Mouse (Mus musculus) embryo, embryonic 10.5 days (tissue): ENCODE measurements at regions not wholly inside any gene's neighbourhood (a gene's known extent, or its start where the extent isn't known, plus 50 kb on each side); places are given as distances from the start of the nearest gene placed in this dataset.
A peak's percentile ranks its signal among the peaks of the same experiment; 100 is the strongest.

Experiments
- DNase-seq: peaks from one replicate; pipeline ENCODE4 v3.0.0-alpha.2; 2015; ENCODE audit warnings: low spot score

DNA sequence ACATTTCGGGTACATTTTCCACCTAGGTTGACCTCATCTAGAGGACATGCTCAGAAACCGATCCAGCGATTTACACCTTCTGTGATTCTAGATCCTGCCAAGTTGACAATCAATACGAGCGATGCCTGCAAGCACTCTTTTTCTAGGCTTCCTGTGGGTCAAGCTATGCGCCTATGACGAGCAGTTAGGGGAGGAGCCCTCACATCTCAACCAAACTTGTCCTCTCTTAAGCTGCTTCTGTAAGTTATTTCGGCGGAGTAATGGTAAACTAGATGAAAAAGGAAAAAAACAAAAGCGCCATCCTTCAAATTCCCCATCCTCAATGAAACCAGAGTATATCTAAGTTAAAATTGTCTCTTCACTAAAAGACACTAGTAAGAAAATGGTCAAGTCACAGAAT lies 858.5 kb downstream of the Zfp704 start:
- DNase-seq = no peak

DNA sequence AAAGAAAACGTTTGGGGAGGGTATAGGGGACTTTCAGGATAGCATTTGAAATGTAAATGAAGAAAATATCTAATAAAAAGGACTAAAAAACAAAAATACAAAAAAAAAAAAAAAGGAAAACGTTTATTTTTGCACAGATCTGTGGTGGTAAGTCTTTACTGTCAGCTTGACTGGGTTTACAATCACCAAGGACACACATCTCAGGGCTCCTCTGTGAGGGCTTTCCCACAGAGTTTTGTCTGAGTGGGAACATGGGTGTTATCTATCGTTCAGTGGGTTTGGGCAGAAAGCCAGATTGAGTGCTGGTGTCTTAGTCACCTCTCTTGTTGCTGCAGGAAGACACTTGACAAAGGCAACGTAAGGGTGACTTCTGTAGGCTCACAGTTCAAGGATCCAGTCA lies 859.0 kb downstream of the Zfp704 start:
- no peak for DNase-seq

DNA sequence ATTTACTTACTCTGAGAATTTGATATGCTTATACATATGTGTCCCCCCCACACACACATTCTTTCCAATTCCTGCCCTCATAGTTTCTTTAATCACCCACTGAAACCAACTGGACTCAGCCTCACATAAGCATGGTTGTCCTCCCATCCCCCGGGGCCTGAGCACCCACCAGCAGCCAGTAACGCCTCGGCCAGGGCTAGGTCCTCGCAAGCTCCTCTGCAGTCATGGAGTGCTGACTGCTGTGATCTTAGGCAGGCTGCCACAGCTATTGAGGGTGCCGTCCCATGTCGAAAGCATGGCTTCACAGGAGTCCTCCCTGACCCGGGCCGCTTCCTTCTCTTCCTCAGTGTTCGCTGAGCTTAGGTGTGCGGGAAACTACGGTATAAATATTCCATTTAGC lies 859.7 kb downstream of the Zfp704 start:
- DNase-seq = no peak

DNA sequence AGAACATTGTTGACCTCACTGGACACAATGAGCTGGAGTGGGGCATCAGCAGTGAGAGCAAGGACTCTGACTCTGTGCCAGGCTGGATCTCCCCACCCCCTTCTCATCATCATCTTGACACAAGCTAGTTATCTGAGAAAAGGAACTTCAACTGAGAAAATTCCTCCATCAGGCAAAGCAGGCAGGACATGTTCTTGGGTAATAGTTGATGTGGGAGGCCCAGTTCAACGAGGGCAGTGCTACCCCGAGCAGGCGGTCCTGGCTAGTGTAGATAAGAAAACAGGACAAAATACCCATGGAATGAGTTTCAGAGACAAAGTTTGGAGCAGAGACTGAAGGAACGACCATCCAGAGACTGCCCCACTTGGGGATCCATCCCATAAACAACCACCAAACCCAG lies 862.7 kb downstream of the Zfp704 start:
- DNase-seq = no peak

DNA sequence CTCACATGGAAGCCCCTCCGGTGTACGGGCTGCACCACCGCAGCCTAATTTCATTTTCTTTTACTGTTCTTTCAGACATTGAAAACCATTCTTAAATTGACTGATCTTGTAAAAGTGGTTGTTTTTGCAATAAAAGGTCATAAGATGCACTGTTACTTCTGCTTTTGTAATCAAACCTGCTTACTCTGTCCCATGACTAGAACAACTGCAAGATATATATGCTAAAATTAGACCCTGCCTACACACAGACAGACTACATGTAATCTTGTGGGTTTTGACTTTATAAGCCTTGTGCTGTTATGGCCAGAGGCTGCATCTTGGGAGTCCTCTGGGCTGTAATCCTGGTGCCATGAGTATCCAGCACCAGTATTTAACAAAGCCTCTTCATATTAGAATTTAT lies 863.2 kb downstream of the Zfp704 start:
- DNase-seq = no peak

DNA sequence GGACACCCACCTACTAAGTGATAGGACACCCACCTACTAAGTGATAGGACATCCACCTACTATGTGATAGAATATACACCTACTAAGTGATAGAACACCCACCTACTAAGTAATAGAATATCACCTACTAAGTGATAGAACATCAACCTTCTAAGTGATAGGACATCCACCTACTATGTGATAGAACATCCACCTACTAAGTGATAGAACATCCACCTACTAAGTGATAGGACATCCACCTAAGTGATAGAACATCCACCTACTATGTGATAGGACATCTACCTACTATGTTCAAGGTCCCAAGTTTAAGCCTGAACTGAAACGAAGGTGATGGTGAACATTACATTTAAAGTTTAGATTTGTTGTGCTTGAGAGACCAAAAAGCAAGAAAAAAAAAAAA lies 863.8 kb downstream of the Zfp704 start:
- no peak for DNase-seq

DNA sequence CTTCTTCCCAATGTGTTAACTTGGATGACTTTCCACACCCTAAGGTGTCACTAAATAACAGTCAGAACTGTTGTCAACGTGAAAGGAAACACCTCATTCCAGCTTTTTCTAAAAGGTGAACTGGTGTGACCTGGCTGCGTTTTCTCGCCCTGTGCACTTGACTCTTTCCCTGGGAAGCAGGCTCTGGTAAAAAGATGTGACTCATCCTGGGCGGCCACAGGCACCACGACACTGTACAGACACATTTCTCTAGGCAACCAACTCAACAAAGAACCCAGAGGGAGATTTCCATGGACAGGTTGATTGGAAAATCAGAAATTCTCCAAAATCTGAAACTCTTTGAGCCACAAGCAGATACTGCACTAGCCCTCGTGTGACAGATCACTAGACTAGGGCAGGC lies 865.0 kb downstream of the Zfp704 start:
- no peak for DNase-seq

DNA sequence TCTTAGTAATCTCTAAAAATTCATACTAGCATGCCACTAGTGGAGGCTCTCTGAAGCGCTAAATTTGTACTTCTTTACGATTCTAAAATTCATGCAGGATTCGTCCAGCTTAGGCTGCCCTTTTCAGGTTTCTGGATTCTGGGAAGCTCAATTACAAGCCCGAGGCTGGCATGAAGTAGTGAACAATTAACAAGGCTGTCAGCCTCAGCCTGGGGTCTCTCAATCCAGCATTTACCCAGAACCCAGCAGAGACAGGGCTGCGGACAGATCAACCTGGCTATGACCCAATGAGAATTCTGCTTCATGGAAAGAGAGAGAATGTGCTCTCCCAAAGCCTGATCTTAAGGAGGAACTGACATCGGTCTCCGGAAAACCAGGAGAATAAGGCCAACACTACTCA lies 866.2 kb downstream of the Zfp704 start:
- no peak for DNase-seq

DNA sequence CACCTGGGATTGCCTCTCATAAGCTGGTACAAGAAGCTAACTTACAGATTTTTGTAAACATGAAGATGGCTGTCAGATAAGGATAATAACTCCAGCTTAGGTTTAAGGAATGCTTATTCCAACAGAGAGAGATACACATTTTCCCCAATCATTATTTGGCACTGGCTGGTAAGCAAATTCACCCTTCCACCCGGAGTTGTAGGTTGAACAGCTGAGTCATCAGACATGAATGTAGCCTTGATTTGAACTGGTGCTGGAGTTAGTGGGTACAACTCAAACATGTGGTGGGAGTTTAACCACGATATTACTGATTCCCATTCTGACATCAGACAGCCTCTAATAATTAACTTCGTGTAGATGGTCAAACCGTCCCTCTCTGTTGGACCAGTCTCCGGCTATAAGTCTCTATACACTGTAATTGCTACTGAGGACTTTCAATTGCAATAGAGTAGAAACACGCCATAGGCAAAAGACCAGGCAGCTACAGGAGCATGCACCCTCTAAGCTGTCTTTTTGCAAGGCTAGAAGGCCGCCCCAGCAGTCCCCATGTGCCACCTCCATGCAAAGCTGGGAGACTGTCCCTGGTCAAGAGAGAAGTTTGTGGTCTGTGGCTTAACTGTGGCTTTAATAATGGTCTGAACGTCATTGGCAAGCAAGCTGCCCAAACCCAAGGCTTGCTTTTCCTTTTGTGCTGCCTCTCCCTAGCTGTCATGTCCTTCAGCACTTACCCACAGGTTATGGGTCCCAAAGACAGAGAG lies 868.4 kb downstream of the Zfp704 start:
- no peak for DNase-seq

DNA sequence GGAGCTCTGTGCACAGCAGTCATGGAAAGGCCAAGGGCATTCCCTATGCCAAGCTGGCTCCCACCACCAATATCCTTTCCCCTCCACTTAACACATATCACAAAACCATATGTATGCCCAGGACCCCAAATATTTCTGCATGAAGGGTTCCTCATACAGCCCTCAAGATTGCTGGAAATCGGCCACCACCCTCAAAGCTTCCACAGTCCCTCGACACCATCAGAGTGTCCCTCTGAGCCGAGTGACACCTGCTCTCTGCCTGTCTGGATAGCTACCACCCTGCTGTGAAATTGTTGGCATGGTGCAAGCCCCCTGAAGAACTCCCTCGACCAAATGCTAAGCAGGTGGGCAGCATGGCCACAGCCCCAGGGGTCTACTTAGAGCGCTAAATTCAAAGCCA lies 869.2 kb downstream of the Zfp704 start:
- DNase-seq = no peak

DNA sequence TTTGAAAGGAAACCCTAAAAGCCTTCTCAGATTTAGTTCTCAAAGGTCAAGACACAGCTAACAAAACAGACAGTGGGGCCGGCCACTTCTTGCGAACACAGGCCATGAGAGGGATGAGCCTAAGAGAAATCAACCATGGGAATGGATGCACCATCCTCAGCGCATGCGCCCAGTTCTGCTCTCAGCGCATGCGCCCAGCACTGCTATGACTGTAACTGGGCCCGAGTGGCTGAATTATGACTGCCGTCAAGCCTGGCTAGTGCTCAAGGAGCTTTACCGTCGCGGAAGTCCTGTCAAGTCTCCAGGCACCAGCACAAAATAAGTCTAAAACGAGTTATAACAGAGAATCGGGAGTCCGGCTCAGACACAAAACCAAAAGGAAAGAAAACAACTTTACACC lies 870.6 kb downstream of the Zfp704 start:
- DNase-seq = no peak

DNA sequence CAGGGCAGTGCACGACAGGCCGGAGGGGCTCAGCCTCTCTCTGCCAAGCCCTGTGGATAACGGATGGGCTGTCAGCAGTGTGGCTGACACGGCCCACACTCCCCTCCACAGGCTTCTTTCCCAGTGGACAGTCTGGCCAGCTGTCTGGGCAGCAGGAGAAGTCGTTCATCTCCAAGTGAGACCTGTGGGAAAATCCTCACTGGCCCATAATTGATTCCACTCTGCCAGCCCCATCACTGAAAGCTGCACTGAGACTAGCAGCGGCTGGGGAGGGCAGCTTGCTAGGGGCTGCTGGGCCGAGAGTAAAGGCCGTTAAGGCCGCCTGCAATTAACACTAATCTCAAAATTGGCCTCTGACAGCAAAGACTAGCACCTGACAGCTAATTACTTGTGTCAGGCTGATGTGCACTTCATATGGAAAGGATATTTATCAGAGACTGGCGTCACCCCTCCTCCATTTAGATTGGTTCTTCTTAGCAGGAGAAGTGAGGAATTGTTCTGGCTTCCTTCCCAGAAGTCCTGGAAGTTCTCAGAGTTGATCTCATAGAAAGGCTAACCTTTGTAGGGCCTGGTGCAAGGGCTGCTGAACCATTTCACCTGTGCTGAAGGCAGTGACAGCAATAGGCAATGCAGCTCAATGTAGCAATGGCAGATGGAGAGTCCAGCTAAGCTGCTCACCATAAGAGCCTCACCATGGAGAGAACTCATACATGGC lies 873.5 kb downstream of the Zfp704 start:
- peak; percentile 60 for DNase-seq

DNA sequence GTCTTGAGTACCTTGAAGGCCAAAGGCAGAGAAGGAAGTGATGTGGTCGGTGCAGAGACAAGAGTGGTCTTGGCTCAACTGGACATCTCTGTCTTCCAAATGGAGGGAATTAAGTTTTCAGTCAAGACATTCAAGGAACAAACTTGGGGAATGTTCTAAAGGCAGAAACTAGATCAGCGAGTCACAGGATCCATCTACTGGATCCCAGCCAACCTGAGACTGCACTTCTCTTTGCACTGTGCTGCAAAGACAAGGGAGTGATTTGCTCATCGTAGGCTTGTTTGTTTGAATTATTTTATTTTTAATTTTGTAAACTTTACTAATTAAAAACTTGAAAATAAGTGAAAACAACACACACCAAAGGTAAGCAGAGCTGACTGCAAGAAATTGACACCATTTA lies 875.8 kb downstream of the Zfp704 start:
- DNase-seq = no peak

DNA sequence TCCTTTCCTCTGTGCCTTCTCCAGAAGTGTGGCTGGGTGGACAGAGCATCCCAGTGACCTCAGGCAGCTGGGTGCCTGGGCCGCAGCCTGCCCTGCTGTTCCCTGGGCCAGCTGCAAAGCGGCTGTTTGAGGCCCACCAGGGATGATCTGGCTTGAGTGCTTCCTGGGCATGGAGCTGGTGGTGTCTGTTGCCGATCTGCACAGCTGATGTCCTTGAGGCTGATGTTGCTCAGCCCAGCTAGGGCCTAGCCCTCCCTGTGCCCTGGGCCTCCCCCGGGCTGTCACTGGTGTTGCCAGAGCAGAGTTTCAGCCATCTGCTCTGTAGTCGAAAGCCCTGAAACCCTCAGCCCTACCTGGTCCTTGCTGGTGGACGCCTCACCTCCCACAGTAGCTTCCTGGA lies 878.5 kb downstream of the Zfp704 start:
- DNase-seq = no peak

DNA sequence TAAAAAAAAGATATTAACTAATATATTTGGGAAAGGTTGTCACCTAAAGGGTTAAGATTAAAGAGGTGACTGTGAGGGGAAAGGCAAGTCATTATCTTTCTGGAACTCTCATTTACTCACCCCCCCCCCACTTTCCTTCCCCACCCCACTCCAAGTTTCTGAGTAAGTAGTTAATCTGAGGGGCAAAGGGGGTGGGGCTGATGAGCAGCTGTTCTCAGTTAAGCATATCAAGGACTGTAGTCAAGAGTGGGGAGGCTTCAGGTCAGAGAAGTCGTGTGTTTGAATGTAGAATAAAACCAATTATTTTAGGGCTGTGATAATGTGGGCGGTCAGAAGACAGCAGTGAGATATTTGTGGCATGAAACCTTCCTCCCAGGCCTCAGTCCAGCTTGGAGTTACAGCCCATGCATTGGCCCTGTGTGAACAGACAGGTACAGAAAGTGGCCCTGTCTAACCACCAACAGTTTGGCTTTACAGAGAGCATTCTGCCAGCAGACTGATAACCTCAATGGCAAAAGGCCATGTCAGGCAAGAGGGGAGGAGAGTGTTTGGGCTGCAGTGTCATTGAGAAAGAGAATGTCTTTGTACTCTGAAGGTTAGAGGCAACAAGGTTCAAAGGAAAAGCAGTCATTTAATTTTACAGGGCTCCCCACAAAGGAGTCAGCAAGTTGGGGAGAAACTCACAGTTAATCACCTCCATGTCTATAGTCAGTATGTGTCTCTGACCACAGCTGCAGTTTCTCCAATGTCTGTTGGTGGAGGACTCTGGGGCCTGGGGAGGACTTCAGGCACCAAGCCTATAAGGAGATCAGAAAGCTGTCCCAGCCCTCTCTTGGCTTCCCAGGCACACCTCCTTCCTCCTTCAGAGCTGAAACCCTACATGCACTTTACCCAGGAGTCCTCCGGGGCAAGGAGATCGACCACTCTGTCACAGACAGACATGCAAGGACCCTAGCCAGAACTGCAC lies 888.0 kb downstream of the Zfp704 start:
- no peak for DNase-seq

DNA sequence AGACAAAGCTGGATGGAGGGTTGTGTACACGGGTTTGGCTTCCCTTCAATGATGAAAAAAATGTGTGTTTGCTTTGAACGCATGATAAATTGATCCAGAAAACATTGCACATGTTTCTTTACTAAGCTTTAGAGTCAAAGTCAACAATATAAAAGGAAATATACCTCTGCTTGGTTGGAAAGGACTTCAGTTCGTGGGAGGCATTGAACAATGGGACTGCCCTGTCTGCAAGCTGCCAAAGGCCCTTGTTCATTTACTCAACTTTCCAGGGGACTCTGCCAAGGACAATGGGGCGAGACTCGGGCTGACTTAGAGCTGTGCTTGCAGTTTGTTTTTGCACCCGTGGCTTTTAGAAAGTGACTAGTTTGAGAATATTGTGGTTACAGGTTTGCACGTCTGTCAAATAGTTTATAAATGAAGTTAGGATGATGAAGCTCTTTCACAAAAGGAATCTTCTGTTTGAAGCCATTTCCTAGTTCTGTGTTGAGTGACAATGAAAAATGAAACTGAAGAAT lies 889.2 kb downstream of the Zfp704 start:
- no peak for DNase-seq

DNA sequence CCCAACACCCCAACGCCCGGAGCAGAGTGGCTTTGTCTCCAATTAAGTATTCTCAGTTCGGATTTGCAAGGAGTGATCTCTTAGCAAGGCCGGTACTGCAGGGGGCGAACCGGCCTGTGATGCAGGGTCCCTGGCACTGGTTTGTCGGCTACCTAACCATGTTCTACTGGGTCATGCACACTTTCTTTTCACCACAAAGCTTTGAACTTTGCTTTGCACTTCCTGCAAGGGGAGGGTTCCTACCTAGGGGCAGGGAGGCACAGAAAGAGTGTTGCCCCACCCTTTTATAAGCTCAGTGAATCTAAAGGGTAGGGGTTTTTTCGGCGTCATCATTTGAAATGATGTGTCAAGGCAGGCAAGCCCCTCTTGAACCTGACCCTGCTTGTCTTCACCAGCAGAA lies 891.7 kb downstream of the Zfp704 start:
- DNase-seq = peak; percentile 43

DNA sequence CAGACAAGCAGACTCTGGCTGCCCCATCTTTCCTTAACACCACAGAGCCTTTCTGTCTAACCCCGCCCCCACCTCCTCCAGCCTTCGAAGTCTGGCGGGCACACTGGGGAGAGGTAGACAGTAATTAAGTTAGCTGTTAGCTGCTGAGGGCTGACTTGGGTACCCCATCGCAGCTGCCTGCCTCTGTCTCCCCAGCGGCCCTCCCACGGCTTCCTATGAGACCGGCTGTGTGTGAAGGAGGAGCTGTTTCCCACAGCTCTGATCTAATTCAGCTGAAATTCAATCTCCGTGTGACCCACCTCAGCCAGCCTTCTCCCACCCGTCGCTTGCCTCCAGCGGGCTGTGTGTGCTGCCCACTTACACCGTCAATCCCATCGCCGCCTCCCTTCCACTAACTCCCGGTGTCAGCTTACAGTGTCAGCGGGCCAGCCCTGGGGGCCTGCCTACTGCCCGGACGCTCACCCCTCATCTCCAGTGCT lies 892.5 kb downstream of the Zfp704 start:
- peak; percentile 91 for DNase-seq
